Mouse (Mus musculus): ENCODE measurements around the gene Mn1. TPM values are rescaled to one million over a fixed set of nuclear protein-coding genes. Genes with fewer than 3 reads are reported as not detected.

Gene Mn1
- polyA plus RNA-seq, 1 experiment from 2014 or later: 1.7 TPM

DNA sequence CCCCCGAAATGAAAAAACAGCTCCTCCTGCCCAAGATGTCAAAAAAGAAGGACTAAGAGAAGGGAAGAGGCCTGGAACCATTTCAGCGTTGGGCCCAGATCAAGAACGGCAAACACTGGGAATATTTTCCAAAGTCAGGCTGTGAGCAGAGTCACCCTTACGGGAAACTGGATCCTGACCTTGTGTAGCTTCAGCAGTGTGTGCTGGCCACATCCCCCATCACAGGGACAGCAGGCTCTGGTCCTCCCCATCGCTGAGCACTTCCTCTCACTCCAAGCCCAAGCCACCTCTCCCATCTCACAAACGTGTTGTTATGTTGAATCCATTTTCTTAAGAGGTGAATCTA, 14.5 kb upstream of the Mn1 start:
- no peaks in the 10 kb centered on the region; the same call in 1 of the 2 replicates for H3K27me3 ChIP-seq (ENCODE audit: control insufficient read depth, insufficient read depth, low read depth, low read length)
- H3K4me3 ChIP-seq (ENCODE audit: low read depth, low read length): no peak overlapping the region
- no peak overlapping the region for H3K9ac ChIP-seq (ENCODE audit: low read depth, low read length)
- H3K4me2 ChIP-seq (ENCODE audit: low read depth, low read length): no peak overlapping the region
- no peaks in the 10 kb centered on the region for H3K36me3 ChIP-seq (ENCODE audit: control insufficient read depth, insufficient read depth)
- 66% methylated on average over 6 of the region's 6 CpGs for WGBS (ENCODE audit: insufficient replicate concordance)
- H3K9me3 ChIP-seq (replicated peaks; ENCODE audit: control insufficient read depth, low read length): no peaks in the 10 kb centered on the region
- H3K27ac ChIP-seq (ENCODE audit: low read length): no peak overlapping the region
- no peaks in the 10 kb centered on the region for H3K4me1 ChIP-seq (ENCODE audit: control insufficient read depth, low read depth, low read length)
- ATAC-seq (ENCODE audit: low read depth): no peak

DNA sequence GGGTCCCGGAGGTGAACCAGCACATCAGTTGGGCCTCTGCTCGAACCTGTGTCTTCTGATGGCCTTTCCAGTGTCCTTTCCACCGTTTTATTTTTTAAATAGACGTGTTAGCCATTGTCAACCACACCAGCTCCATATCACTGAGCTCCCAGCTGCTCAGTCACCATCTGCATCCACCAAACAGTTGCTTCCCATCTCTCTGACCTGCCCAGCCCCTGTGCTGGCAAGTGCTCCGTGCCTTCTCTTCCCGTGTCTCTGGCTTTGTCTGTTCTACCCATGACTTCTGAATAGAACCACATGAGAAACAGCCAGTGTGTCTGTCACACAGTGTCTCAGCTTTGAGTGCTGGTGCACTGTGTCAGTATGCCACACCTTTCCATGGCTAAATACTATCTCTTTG, 12.4 kb upstream of the Mn1 start:
- H3K4me1 ChIP-seq (ENCODE audit: control insufficient read depth, low read depth, low read length): no peaks in the 10 kb centered on the region; the same call in 1 of the 2 replicates
- H3K27me3 ChIP-seq (ENCODE audit: control insufficient read depth, insufficient read depth, low read depth, low read length): no peaks in the 10 kb centered on the region; the same call in 1 of the 2 replicates
- H3K4me3 ChIP-seq (ENCODE audit: low read depth, low read length): no peak overlapping the region
- no peak overlapping the region for H3K4me2 ChIP-seq (ENCODE audit: low read depth, low read length)
- H3K9ac ChIP-seq (ENCODE audit: low read depth, low read length): no peak overlapping the region
- ATAC-seq (ENCODE audit: low read depth): no peak
- 54% methylated on average over 6 of the region's 6 CpGs for WGBS (ENCODE audit: insufficient replicate concordance)
- no peaks in the 10 kb centered on the region for H3K9me3 ChIP-seq (replicated peaks; ENCODE audit: control insufficient read depth, low read length)
- no peak overlapping the region for H3K27ac ChIP-seq (ENCODE audit: low read length)
- no peaks in the 10 kb centered on the region for H3K36me3 ChIP-seq (ENCODE audit: control insufficient read depth, insufficient read depth)

GRCm38 (mm10) chr5:111408470-111409105, 8.6 kb upstream of the Mn1 start:
- H3K4me3 ChIP-seq (ENCODE audit: low read depth, low read length): no peak overlapping the region
- H3K9me3 ChIP-seq (replicated peaks; ENCODE audit: control insufficient read depth, low read length): no peaks in the 10 kb centered on the region
- H3K27me3 ChIP-seq (ENCODE audit: control insufficient read depth, insufficient read depth, low read depth, low read length): no peaks in the 10 kb centered on the region; the same call in none of the 2 replicates
- H3K9ac ChIP-seq (ENCODE audit: low read depth, low read length): no peak overlapping the region
- WGBS (ENCODE audit: insufficient replicate concordance): 28% methylated on average over 14 of the region's 14 CpGs
- no peaks in the 10 kb centered on the region for H3K36me3 ChIP-seq (ENCODE audit: control insufficient read depth, insufficient read depth)
- no peak overlapping the region for H3K4me2 ChIP-seq (ENCODE audit: low read depth, low read length)
- no peaks in the 10 kb centered on the region; the same call in 1 of the 2 replicates for H3K4me1 ChIP-seq (ENCODE audit: control insufficient read depth, low read depth, low read length)
- 0 out of 2 replicates have a peak, but pooled peaks have one; percentile 24 for ATAC-seq (ENCODE audit: low read depth)
- no peak overlapping the region for H3K27ac ChIP-seq (ENCODE audit: low read length)

GRCm38 (mm10) chr5:111409412-111410044, 7.6 kb upstream of the Mn1 start:
- H3K27me3 ChIP-seq (ENCODE audit: control insufficient read depth, insufficient read depth, low read depth, low read length): peaks cover 4% of the 10 kb centered on the region

DNA sequence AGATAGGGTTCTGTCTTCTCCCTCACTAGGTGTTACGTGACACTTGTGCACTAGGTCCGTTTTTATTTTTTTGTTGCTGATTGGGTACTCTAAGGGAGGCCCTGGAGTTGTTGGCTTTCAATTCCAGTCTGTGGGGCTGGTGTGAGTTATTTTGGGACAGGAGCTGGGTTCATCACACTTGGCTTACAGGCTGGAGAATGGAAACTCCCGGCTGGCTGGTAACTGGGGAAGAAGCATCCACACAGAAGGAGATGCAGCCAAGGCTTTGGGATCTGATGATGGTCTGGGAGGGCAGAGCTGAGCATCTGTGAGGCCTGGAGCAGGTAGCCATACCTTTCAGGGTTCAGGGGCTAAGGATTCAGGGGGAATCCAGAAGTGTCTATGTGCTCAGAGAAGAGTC, 6.5 kb upstream of the Mn1 start:
- no peak overlapping the region for H3K4me3 ChIP-seq (ENCODE audit: low read depth, low read length)
- no peak overlapping the region for H3K27ac ChIP-seq (ENCODE audit: low read length)
- peaks cover 15% of the 10 kb centered on the region for H3K27me3 ChIP-seq (ENCODE audit: control insufficient read depth, insufficient read depth, low read depth, low read length)
- H3K9me3 ChIP-seq (replicated peaks; ENCODE audit: control insufficient read depth, low read length): no peaks in the 10 kb centered on the region
- 52% methylated on average over 3 of the region's 3 CpGs for WGBS (ENCODE audit: insufficient replicate concordance)
- H3K4me1 ChIP-seq (ENCODE audit: control insufficient read depth, low read depth, low read length): no peaks in the 10 kb centered on the region; the same call in 1 of the 2 replicates
- H3K36me3 ChIP-seq (ENCODE audit: control insufficient read depth, insufficient read depth): no peaks in the 10 kb centered on the region
- H3K4me2 ChIP-seq (ENCODE audit: low read depth, low read length): no peak overlapping the region
- no peak for ATAC-seq (ENCODE audit: low read depth)
- no peak overlapping the region for H3K9ac ChIP-seq (ENCODE audit: low read depth, low read length)

More at GRCm38 (mm10) chr5:111409412-111410044, 7.6 kb upstream of the Mn1 start:
- Histone ChIP-seq H3K4me1 (ENCODE audit: control insufficient read depth, low read depth, low read length) (no peaks in the 10 kb centered on the region; the same call in 1 of the 2 replicates), H3K9me3 (replicated peaks; ENCODE audit: control insufficient read depth, low read length) (no peaks in the 10 kb centered on the region), H3K36me3 (ENCODE audit: control insufficient read depth, insufficient read depth) (no peaks in the 10 kb centered on the region), H3K4me2 (ENCODE audit: low read depth, low read length) (no peak overlapping the region), H3K4me3 (ENCODE audit: low read depth, low read length) (no peak overlapping the region), H3K27ac (ENCODE audit: low read length) (no peak overlapping the region), H3K9ac (ENCODE audit: low read depth, low read length) (no peak overlapping the region)
- no peak for ATAC-seq (ENCODE audit: low read depth)
- 0% methylated on average over 1 of the region's 1 CpGs for WGBS (ENCODE audit: insufficient replicate concordance)

DNA sequence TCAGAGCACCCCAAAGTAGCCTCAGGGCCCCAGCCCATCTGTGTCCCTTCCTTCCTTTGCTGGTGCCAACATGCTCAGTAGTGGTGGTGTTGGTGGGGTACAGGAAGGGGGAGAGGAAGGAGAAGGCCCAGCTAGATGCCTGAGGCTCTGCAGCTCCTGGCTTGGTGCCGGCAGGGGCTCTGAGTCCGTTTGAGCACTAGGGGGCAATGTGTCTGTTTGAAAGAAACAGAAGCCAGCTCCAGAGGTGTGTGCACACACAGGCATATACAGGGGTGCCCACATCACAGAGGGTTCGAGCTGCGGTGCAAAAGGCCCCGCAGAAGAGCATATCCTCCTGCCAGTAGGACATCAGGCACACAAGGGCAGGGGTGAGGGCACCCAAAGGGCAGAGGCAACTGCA, 3.0 kb upstream of the Mn1 start:
- ATAC-seq (ENCODE audit: low read depth): no peak; the same call in 1 of the 2 replicates
- H3K27ac ChIP-seq (ENCODE audit: low read length): no peak overlapping the region
- H3K4me3 ChIP-seq (ENCODE audit: low read depth, low read length): no peak overlapping the region
- H3K9me3 ChIP-seq (replicated peaks; ENCODE audit: control insufficient read depth, low read length): no peaks in the 10 kb centered on the region
- no peaks in the 10 kb centered on the region; the same call in 1 of the 2 replicates for H3K4me1 ChIP-seq (ENCODE audit: control insufficient read depth, low read depth, low read length)
- peaks cover 50% of the 10 kb centered on the region for H3K27me3 ChIP-seq (ENCODE audit: control insufficient read depth, insufficient read depth, low read depth, low read length)
- 4% methylated on average over 5 of the region's 5 CpGs for WGBS (ENCODE audit: insufficient replicate concordance)
- no peaks in the 10 kb centered on the region for H3K36me3 ChIP-seq (ENCODE audit: control insufficient read depth, insufficient read depth)
- H3K9ac ChIP-seq (ENCODE audit: low read depth, low read length): no peak overlapping the region
- H3K4me2 ChIP-seq (ENCODE audit: low read depth, low read length): no peak overlapping the region

DNA sequence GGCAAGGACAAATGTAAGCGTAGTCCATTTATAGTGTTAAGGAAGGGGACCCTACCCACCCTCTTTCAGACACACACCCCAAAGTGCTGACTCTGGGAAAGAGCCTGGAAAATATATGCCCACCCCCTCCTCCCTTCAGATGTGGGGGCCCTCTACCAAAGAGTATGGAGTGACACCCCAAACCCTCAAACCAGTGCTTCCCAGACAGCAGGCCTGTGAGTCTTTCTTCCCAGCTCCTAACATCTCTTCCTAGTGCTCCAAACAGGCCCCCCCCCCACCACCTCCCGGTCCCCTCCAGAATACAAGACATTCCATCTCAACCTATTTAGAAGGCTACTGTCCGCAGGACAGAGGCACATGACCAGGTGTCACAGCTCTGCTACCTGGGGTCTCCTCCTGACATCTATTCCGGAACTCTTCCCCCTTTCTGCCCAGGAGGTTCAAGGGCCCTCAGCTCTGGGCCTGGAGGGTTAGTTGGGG, 2.4 kb upstream of the Mn1 start:
- H3K4me2 ChIP-seq (ENCODE audit: low read depth, low read length): no peak overlapping the region
- no peak overlapping the region for H3K27ac ChIP-seq (ENCODE audit: low read length)
- H3K4me3 ChIP-seq (ENCODE audit: low read depth, low read length): no peak overlapping the region
- H3K27me3 ChIP-seq (ENCODE audit: control insufficient read depth, insufficient read depth, low read depth, low read length): peaks cover 56% of the 10 kb centered on the region
- ATAC-seq (ENCODE audit: low read depth): no peak
- WGBS (ENCODE audit: insufficient replicate concordance): 46% methylated on average over 4 of the region's 4 CpGs
- no peak overlapping the region for H3K9ac ChIP-seq (ENCODE audit: low read depth, low read length)
- no peaks in the 10 kb centered on the region for H3K9me3 ChIP-seq (replicated peaks; ENCODE audit: control insufficient read depth, low read length)
- H3K36me3 ChIP-seq (ENCODE audit: control insufficient read depth, insufficient read depth): no peaks in the 10 kb centered on the region
- peaks cover 2% of the 10 kb centered on the region; the same call in 1 of the 2 replicates for H3K4me1 ChIP-seq (ENCODE audit: control insufficient read depth, low read depth, low read length)

- H3K9ac ChIP-seq (ENCODE audit: low read depth, low read length): no peak overlapping the region
- H3K4me1 ChIP-seq (ENCODE audit: control insufficient read depth, low read depth, low read length): peaks cover 5% of the 10 kb centered on the region; the same call in 1 of the 2 replicates
- no peak for ATAC-seq (ENCODE audit: low read depth)
- H3K4me3 ChIP-seq (ENCODE audit: low read depth, low read length): no peak overlapping the region
- H3K36me3 ChIP-seq (ENCODE audit: control insufficient read depth, insufficient read depth): no peaks in the 10 kb centered on the region
- no peaks in the 10 kb centered on the region for H3K9me3 ChIP-seq (replicated peaks; ENCODE audit: control insufficient read depth, low read length)
- 0 out of 2 replicates have a peak overlapping the region, but pooled peaks have one; percentile 67 for H3K4me2 ChIP-seq (ENCODE audit: low read depth, low read length)
- WGBS (ENCODE audit: insufficient replicate concordance): 2% methylated on average over 14 of the region's 14 CpGs
- H3K27ac ChIP-seq (ENCODE audit: low read length): no peak overlapping the region
- peaks cover 64% of the 10 kb centered on the region for H3K27me3 ChIP-seq (ENCODE audit: control insufficient read depth, insufficient read depth, low read depth, low read length)
These were observed 1.6 kb upstream of the Mn1 start for GRCm38 (mm10) chr5:111415575-111415974.

GRCm38 (mm10) chr5:111416048-111416447, 1.1 kb upstream of the Mn1 start:
- Histone ChIP-seq H3K4me3 (ENCODE audit: low read depth, low read length) (peak overlapping the region; percentile 63; the same call in 1 of the 2 replicates), H3K4me2 (ENCODE audit: low read depth, low read length) (peak overlapping the region; percentile 67), H3K36me3 (ENCODE audit: control insufficient read depth, insufficient read depth) (no peaks in the 10 kb centered on the region), H3K27ac (ENCODE audit: low read length) (no peak overlapping the region), H3K4me1 (ENCODE audit: control insufficient read depth, low read depth, low read length) (peaks cover 5% of the 10 kb centered on the region; the same call in 1 of the 2 replicates), H3K27me3 (ENCODE audit: control insufficient read depth, insufficient read depth, low read depth, low read length) (peaks cover 69% of the 10 kb centered on the region), H3K9ac (ENCODE audit: low read depth, low read length) (no peak overlapping the region), H3K9me3 (replicated peaks; ENCODE audit: control insufficient read depth, low read length) (no peaks in the 10 kb centered on the region)
- WGBS (ENCODE audit: insufficient replicate concordance): 3% methylated on average over 13 of the region's 13 CpGs
- no peak for ATAC-seq (ENCODE audit: low read depth)

All from liver, embryonic 16.5 days (tissue).